Mouse (Mus musculus): Measurements from ENCODE around the gene Ttc7b. TPM values are rescaled to one million over a fixed set of nuclear protein-coding genes. Genes with fewer than 3 reads are reported as not detected.

Gene Ttc7b
- polyA plus RNA-seq, 1 experiment from 2014 or later = 4.0 TPM

GRCm38 (mm10) chr12:100356407-100356806, 164.2 kb downstream of the Ttc7b start:
- H3K27me3 ChIP-seq (replicated peaks; ENCODE audit: control insufficient read depth, insufficient read depth, low read length) = no peaks in the 10 kb centered on the region
- no peak overlapping the region for H3K4me2 ChIP-seq (replicated peaks; ENCODE audit: low read depth)
- no peak overlapping the region for H3K9ac ChIP-seq (ENCODE audit: low read depth, low read length)
- no peaks in the 10 kb centered on the region for H3K4me1 ChIP-seq (replicated peaks; ENCODE audit: control insufficient read depth, insufficient read depth, low read length)
- no peak overlapping the region for H3K27ac ChIP-seq (ENCODE audit: low read depth, low read length)
- H3K9me3 ChIP-seq (ENCODE audit: control insufficient read depth) = no peaks in the 10 kb centered on the region
- ATAC-seq = no peak
- no peak for TF ChIP-seq CTCF (IDR thresholded peaks at IDR 0.05; ENCODE audit: low read depth)
- H3K36me3 ChIP-seq (ENCODE audit: control insufficient read depth, insufficient read depth) = peaks cover 5% of the 10 kb centered on the region; the same call in 1 of the 2 replicates
- 77% methylated on average over 7 of the region's 7 CpGs for WGBS
- no peak overlapping the region for H3K4me3 ChIP-seq (ENCODE audit: low read depth, low read length)

GRCm38 (mm10) chr12:100355565-100355964, 165.1 kb downstream of the Ttc7b start:
- Histone ChIP-seq H3K36me3 (ENCODE audit: control insufficient read depth, insufficient read depth) (peaks cover 2% of the 10 kb centered on the region; the same call in 1 of the 2 replicates), H3K9me3 (ENCODE audit: control insufficient read depth) (no peaks in the 10 kb centered on the region), H3K4me3 (ENCODE audit: low read depth, low read length) (no peak overlapping the region), H3K4me2 (replicated peaks; ENCODE audit: low read depth) (no peak overlapping the region), H3K27me3 (replicated peaks; ENCODE audit: control insufficient read depth, insufficient read depth, low read length) (no peaks in the 10 kb centered on the region), H3K27ac (ENCODE audit: low read depth, low read length) (no peak overlapping the region), H3K4me1 (replicated peaks; ENCODE audit: control insufficient read depth, insufficient read depth, low read length) (no peaks in the 10 kb centered on the region), H3K9ac (ENCODE audit: low read depth, low read length) (no peak overlapping the region)
- no peak for TF ChIP-seq CTCF (IDR thresholded peaks at IDR 0.05; ENCODE audit: low read depth)
- WGBS = 86% methylated on average over 5 of the region's 5 CpGs
- ATAC-seq = no peak

GRCm38 (mm10) chr12:100353954-100354353, 166.7 kb downstream of the Ttc7b start:
- TF ChIP-seq CTCF (IDR thresholded peaks at IDR 0.05; ENCODE audit: low read depth) = no peak
- Histone ChIP-seq H3K4me3 (ENCODE audit: low read depth, low read length) (no peak overlapping the region), H3K36me3 (ENCODE audit: control insufficient read depth, insufficient read depth) (no peaks in the 10 kb centered on the region; the same call in 1 of the 2 replicates), H3K9me3 (ENCODE audit: control insufficient read depth) (no peaks in the 10 kb centered on the region), H3K4me1 (replicated peaks; ENCODE audit: control insufficient read depth, insufficient read depth, low read length) (no peaks in the 10 kb centered on the region), H3K9ac (ENCODE audit: low read depth, low read length) (no peak overlapping the region), H3K27me3 (replicated peaks; ENCODE audit: control insufficient read depth, insufficient read depth, low read length) (no peaks in the 10 kb centered on the region), H3K27ac (ENCODE audit: low read depth, low read length) (no peak overlapping the region), H3K4me2 (replicated peaks; ENCODE audit: low read depth) (no peak overlapping the region)
- WGBS = 70% methylated on average over 7 of the region's 7 CpGs
- no peak for ATAC-seq

- no peak for TF ChIP-seq CTCF (IDR thresholded peaks at IDR 0.05; ENCODE audit: low read depth)
- H3K36me3 ChIP-seq (ENCODE audit: control insufficient read depth, insufficient read depth) = no peaks in the 10 kb centered on the region; the same call in 1 of the 2 replicates
- H3K27ac ChIP-seq (ENCODE audit: low read depth, low read length) = no peak overlapping the region
- 79% methylated on average over 16 of the region's 16 CpGs for WGBS
- H3K9me3 ChIP-seq (ENCODE audit: control insufficient read depth) = no peaks in the 10 kb centered on the region
- ATAC-seq = no peak
- no peak overlapping the region for H3K4me2 ChIP-seq (replicated peaks; ENCODE audit: low read depth)
- no peaks in the 10 kb centered on the region for H3K27me3 ChIP-seq (replicated peaks; ENCODE audit: control insufficient read depth, insufficient read depth, low read length)
- no peak overlapping the region for H3K4me3 ChIP-seq (ENCODE audit: low read depth, low read length)
- H3K4me1 ChIP-seq (replicated peaks; ENCODE audit: control insufficient read depth, insufficient read depth, low read length) = no peaks in the 10 kb centered on the region
- H3K9ac ChIP-seq (ENCODE audit: low read depth, low read length) = no peak overlapping the region
Observed at GRCm38 (mm10) chr12:100353075-100353782, 167.4 kb downstream of the Ttc7b start.

GRCm38 (mm10) chr12:100352094-100352493, 168.5 kb downstream of the Ttc7b start:
- H3K9me3 ChIP-seq (ENCODE audit: control insufficient read depth) = no peaks in the 10 kb centered on the region
- H3K9ac ChIP-seq (ENCODE audit: low read depth, low read length) = no peak overlapping the region
- H3K27ac ChIP-seq (ENCODE audit: low read depth, low read length) = no peak overlapping the region
- no peaks in the 10 kb centered on the region for H3K4me1 ChIP-seq (replicated peaks; ENCODE audit: control insufficient read depth, insufficient read depth, low read length)
- no peaks in the 10 kb centered on the region for H3K27me3 ChIP-seq (replicated peaks; ENCODE audit: control insufficient read depth, insufficient read depth, low read length)
- H3K4me3 ChIP-seq (ENCODE audit: low read depth, low read length) = no peak overlapping the region
- H3K4me2 ChIP-seq (replicated peaks; ENCODE audit: low read depth) = no peak overlapping the region
- no peak for ATAC-seq
- peaks cover 6% of the 10 kb centered on the region; the same call in 1 of the 2 replicates for H3K36me3 ChIP-seq (ENCODE audit: control insufficient read depth, insufficient read depth)
- no peak for TF ChIP-seq CTCF (IDR thresholded peaks at IDR 0.05; ENCODE audit: low read depth)
- 88% methylated on average over 6 of the region's 6 CpGs for WGBS

GRCm38 (mm10) chr12:100343554-100343953, 177.1 kb downstream of the Ttc7b start:
- no peak overlapping the region for H3K4me3 ChIP-seq (ENCODE audit: low read depth, low read length)
- H3K4me1 ChIP-seq (replicated peaks; ENCODE audit: control insufficient read depth, insufficient read depth, low read length) = no peaks in the 10 kb centered on the region
- WGBS = 67% methylated on average over 6 of the region's 6 CpGs
- no peaks in the 10 kb centered on the region for H3K9me3 ChIP-seq (ENCODE audit: control insufficient read depth)
- TF ChIP-seq CTCF (IDR thresholded peaks at IDR 0.05; ENCODE audit: low read depth) = no peak
- H3K27ac ChIP-seq (ENCODE audit: low read depth, low read length) = no peak overlapping the region
- H3K27me3 ChIP-seq (replicated peaks; ENCODE audit: control insufficient read depth, insufficient read depth, low read length) = no peaks in the 10 kb centered on the region
- no peak overlapping the region for H3K4me2 ChIP-seq (replicated peaks; ENCODE audit: low read depth)
- ATAC-seq = no peak
- peaks cover 24% of the 10 kb centered on the region for H3K36me3 ChIP-seq (ENCODE audit: control insufficient read depth, insufficient read depth)
- H3K9ac ChIP-seq (ENCODE audit: low read depth, low read length) = no peak overlapping the region
